Mouse (Mus musculus) layer of hippocampus, adult 18-20 months (tissue): ENCODE measurements around the gene Mrpl23. TPM values are rescaled to one million over a fixed set of nuclear protein-coding genes. Genes with fewer than 3 reads are reported as not detected.

Experiments used
- DNase-seq, 2 experiments: peaks; one replicate each; pipeline ENCODE4 v3.0.0; 2022; ENCODE audit warnings: low spot score in 2 of 2
- total RNA-seq, 2 experiments: library from RNA; stranded (reverse); gene quantifications; 2 replicates each; pipeline ENCODE4 v1.2.3; 2021

Gene Mrpl23
- total RNA-seq, 2 experiments from 2014 or later = 6.8 to 8.4 TPM

GRCm38 (mm10) chr7:142551691-142552090 lies 19.2 kb downstream of the Mrpl23 start:
- no peak for DNase-seq

- DNase-seq = no peak
Observed at GRCm38 (mm10) chr7:142552591-142553416, 20.3 kb downstream of the Mrpl23 start.

- no peak for DNase-seq
Observed at GRCm38 (mm10) chr7:142553417-142554335, 21.2 kb downstream of the Mrpl23 start.

GRCm38 (mm10) chr7:142554625-142555024 lies 22.1 kb downstream of the Mrpl23 start:
- DNase-seq = no peak

GRCm38 (mm10) chr7:142555366-142556088 lies 23.0 kb downstream of the Mrpl23 start:
- no peak for DNase-seq

- no peak for DNase-seq
Observed at GRCm38 (mm10) chr7:142556089-142556476, 23.6 kb downstream of the Mrpl23 start.

GRCm38 (mm10) chr7:142557696-142558095 lies 25.2 kb downstream of the Mrpl23 start:
- DNase-seq = no peak

- no peak for DNase-seq
Observed at GRCm38 (mm10) chr7:142558511-142559146, 26.1 kb downstream of the Mrpl23 start.

- DNase-seq = no peak
Observed at GRCm38 (mm10) chr7:142559651-142560175, 27.2 kb downstream of the Mrpl23 start.

GRCm38 (mm10) chr7:142560942-142561855 lies 28.7 kb downstream of the Mrpl23 start:
- no peak for DNase-seq

GRCm38 (mm10) chr7:142561856-142562404 lies 29.4 kb downstream of the Mrpl23 start:
- no peak for DNase-seq

GRCm38 (mm10) chr7:142563168-142563567 lies 30.7 kb downstream of the Mrpl23 start:
- DNase-seq = no peak

GRCm38 (mm10) chr7:142564955-142565643 lies 32.6 kb downstream of the Mrpl23 start:
- no peak for DNase-seq

- no peak for DNase-seq
Observed at GRCm38 (mm10) chr7:142566512-142566911, 34.0 kb downstream of the Mrpl23 start.

- no peak for DNase-seq
Observed at GRCm38 (mm10) chr7:142568985-142569384, 36.5 kb downstream of the Mrpl23 start.

- no peak for DNase-seq
Observed at GRCm38 (mm10) chr7:142570565-142570964, 38.1 kb downstream of the Mrpl23 start.

GRCm38 (mm10) chr7:142571458-142572220 lies 39.2 kb downstream of the Mrpl23 start:
- no peak for DNase-seq

- DNase-seq = no peak
Observed at GRCm38 (mm10) chr7:142572343-142572742, 39.9 kb downstream of the Mrpl23 start.
